Mouse (Mus musculus) cerebellum, adult 11 months (tissue): ENCODE results near the gene 4933427D14Rik.
A peak's percentile ranks its signal among the peaks of the same experiment; 100 is the strongest.

Source experiments
- DNase-seq: peaks from one replicate; pipeline ENCODE4 v3.0.0; 2022

4933427D14Rik gene

GRCm38 (mm10) chr11:72207204-72207833 is at the start of gene 4933427D14Rik, which contains the start of gene Txndc17:
4933427D14Rik (minus strand) TSS chr11:72207459.
Txndc17 (plus strand) TSS chr11:72207547.
- DNase-seq: peak; percentile 79

- DNase-seq: no peak
Observed at GRCm38 (mm10) chr11:72256441-72256840, 49.2 kb upstream of the 4933427D14Rik start.

- no peak for DNase-seq
Observed at GRCm38 (mm10) chr11:72255629-72256028, 48.4 kb upstream of the 4933427D14Rik start.

GRCm38 (mm10) chr11:72245196-72245753 is 38.0 kb upstream of the 4933427D14Rik start:
- no peak for DNase-seq

- DNase-seq: no peak
Observed at GRCm38 (mm10) chr11:72240062-72240860, 33.0 kb upstream of the 4933427D14Rik start.

GRCm38 (mm10) chr11:72234013-72234412 is 26.8 kb upstream of the 4933427D14Rik start:
- DNase-seq: no peak

- no peak for DNase-seq
Observed at GRCm38 (mm10) chr11:72232991-72233390, 25.7 kb upstream of the 4933427D14Rik start.

- DNase-seq: no peak
Observed at GRCm38 (mm10) chr11:72232068-72232467, 24.8 kb upstream of the 4933427D14Rik start.

- no peak for DNase-seq
Observed at GRCm38 (mm10) chr11:72228513-72228912, 21.3 kb upstream of the 4933427D14Rik start.

GRCm38 (mm10) chr11:72226901-72227300 is 19.6 kb upstream of the 4933427D14Rik start:
- DNase-seq: no peak

- DNase-seq: peak; percentile 43
Observed at GRCm38 (mm10) chr11:72226020-72226791, 18.9 kb upstream of the 4933427D14Rik start.

- DNase-seq: peak; percentile 70
Observed at GRCm38 (mm10) chr11:72224865-72225264, 17.6 kb upstream of the 4933427D14Rik start.

- DNase-seq: no peak
Observed at GRCm38 (mm10) chr11:72223414-72223813, 16.2 kb upstream of the 4933427D14Rik start.

- DNase-seq: no peak
Observed at GRCm38 (mm10) chr11:72221278-72221677, 14.0 kb upstream of the 4933427D14Rik start.

GRCm38 (mm10) chr11:72217116-72217515 is 9.9 kb upstream of the 4933427D14Rik start:
- DNase-seq: no peak

- DNase-seq: peak; percentile 80
Observed at GRCm38 (mm10) chr11:72215410-72215797, 8.1 kb upstream of the 4933427D14Rik start, which contains the start of gene Med31. Med31 (minus strand) TSS chr11:72215592.

- peak; percentile 89 for DNase-seq
Observed at GRCm38 (mm10) chr11:72214591-72215409, 7.5 kb upstream of the 4933427D14Rik start.

GRCm38 (mm10) chr11:72207834-72208377 is 647 bp upstream of the 4933427D14Rik start:
- no peak for DNase-seq

- DNase-seq: no peak
Observed at GRCm38 (mm10) chr11:72206341-72207203, 687 bp downstream of the 4933427D14Rik start, which contains the start of gene Gm43951. Gm43951 (minus strand) TSS chr11:72206840.

- no peak for DNase-seq
Observed at GRCm38 (mm10) chr11:72205256-72205655, 2.0 kb downstream of the 4933427D14Rik start.

GRCm38 (mm10) chr11:72203440-72203839 is 3.8 kb downstream of the 4933427D14Rik start:
- no peak for DNase-seq
